Mouse (Mus musculus) liver, adult (tissue): ENCODE data around the gene Ip6k1.
A peak's percentile ranks its signal among the peaks of the same experiment; 100 is the strongest.

Experiments
- GATA4 ChIP-seq: IDR thresholded peaks from 2 replicates; pipeline ENCODE4 v1.6.1; 2014; ENCODE audit warnings: mild to moderate bottlenecking, low read length; ENCODE audit not compliant: insufficient replicate concordance

Ip6k1 gene

DNA sequence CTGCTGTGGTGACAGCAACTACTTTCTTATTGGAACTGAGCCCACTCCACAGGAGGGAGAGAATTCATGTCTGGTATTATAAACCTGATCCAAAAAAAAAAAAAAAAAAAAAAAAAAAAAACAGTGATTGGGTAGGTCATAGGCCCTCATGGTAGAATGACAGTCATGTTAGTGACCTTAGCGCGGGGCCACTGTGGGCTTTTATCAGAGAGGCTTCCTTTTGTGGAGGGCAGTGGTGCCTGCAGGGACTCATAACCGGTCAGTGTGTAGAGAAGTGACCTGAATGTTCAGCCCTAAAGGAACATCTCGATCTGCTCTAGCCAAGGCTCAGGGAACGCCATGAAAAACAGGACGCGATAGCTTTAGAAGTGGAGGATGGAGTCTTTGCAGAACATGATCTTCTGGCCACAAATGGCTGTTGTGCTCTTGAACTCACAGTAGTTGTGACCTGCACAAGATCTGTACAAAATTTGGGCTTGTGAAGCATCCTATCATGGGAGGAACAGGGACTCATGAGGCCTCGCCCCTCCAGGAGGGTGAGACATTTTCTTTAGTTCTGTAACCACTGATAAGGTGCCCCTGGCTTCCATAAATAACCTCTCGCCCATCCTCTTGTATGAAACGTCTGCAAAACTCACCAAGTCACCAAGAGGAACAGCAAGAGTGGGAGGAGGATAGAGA is 27.7 kb upstream of the Ip6k1 start:
- peak; percentile 77; the same call in 1 of the 2 replicates for TF ChIP-seq GATA4

- peak; percentile 97 for TF ChIP-seq GATA4
These were observed 26.6 kb upstream of the Ip6k1 start, which contains the start of gene Uba7 for GRCm38 (mm10) chr9:107975399-107976386. Gene Uba7, plus strand, starts transcription at chr9:107975505.

DNA sequence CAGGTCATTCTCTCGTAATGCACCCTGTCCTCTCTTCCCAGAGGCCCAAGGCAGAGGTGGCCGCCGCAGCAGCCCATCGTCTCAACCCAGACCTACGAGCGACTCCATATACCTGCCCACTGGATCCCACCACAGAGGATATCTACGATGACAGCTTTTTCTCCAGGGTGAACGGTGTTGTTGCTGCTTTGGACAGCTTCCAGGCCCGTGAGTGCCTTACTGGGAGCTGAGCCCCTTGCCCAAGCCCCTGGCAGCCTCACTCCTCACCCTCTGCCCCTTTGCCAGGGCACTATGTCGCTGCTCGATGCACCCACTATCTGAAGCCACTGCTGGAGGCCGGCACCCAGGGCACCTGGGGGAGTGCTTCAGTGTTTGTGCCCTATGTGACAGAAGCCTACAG is 23.5 kb upstream of the Ip6k1 start:
- no peak for TF ChIP-seq GATA4

DNA sequence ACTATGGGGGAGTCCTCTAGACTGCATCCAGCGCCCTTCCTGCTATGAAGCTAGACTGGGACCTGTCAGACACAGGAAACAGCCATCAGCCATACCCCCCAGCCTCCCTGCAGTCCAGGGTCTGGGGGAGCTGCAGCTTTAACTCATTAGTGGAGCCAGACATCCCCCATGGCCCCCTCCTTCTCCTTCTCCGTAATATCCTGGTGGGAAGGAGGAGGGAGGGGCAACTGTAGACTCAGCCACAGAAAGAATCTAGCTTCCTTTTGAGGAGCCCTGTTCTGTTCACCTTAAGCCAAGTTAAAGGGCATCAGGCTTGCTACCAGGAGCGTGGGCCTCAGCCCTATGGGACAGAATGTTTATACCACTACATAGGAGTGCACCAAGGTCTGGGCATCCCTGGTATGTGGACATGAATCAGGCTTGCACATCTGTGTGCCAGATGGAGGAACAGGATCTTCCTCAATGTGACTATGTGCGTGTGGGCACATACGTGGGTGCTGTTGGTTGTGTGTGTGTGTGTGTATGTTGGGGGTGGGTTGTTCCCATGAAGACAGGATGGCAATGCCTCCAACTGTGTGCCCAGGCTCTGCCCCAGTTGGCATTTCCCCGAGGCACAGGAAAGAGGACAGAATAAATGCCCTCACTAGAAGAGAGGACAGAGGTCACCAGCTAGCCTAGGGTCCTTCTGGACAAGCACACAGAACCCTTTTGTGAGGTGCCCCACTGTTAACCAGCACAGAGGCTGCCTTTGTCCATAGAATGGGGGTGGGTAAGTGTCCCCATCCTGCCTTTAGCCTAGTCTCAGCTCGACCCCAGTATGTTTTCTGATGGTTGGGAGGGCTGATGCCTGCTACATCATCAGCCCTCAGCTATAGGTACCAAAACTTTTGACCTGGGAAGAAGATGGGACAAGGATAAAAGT is 20.4 kb upstream of the Ip6k1 start:
- TF ChIP-seq GATA4, result no peak

DNA sequence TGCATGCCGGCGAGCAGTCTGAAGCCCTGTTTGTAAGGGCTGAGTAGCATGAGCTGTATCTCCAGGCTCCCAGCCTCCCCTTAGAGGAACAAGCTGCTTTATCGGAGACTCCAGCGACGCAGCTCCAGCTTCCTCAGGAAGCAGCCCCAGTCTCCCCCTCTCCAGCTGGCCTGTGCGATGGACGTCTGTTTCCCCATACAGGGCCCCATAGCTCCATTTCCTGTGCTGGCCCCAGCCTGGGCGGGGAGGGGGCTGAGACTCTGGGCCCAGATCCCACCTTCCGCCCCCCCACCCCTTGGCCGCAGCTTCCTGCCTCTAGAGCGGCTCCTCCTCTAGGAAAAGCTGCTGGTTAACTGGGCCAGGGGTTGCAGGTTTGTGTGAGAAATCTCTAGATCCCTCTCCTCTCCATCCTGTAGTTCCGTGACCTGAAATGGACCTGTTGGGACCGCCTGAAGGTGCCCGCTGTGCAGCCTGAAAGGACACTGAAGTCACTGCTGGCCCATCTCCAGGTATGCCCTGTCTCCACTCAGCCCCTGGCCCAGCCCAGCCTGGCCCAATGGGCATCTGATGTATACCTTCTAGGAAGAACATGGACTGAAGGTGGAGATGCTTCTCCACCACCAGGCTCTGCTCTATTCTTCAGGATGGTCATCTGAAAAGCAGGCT is 19.5 kb upstream of the Ip6k1 start, which contains the start of gene Gm20661:
Gm20661 (plus strand) TSS at position 378 of the 666 bp plus-strand sequence.
- TF ChIP-seq GATA4, result peak; percentile 93; the same call in 1 of the 2 replicates

GRCm38 (mm10) chr9:107983421-107983890 is 18.8 kb upstream of the Ip6k1 start:
- no peak for TF ChIP-seq GATA4

DNA sequence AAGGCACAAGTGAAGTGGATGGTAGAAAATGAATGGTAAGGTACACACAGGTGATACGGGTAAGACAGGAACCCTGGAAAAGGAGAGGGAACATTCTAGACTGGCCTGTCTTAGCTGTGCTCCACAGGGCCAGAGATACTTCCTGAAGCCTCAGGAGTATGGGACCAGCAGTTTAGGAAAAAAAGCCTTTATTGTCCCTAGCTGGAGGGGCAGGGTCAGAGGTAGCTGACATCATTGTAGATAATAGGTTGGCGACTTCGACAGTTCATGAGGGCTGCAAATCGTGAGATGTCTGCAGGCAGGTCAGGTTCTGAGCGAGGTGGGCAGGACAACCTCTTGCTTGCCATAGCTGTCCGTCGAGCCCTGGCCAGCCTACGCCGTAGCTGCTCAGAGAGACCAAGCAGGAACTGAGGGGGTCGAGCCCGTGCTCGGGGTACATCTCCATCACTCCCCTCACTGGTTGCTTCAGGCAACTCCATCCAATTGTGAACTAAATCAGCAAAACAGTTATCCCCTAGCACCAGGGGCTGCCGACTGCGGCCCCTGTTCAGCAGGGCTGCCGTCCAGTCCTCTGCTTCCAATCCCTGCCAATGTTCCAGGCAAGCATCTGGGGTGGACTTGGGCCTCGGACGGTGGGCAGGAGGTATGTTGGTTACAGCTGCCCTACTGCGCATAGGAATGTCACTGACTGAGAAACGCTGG is 18.1 kb upstream of the Ip6k1 start:
- no peak for TF ChIP-seq GATA4

- no peak for TF ChIP-seq GATA4
These were observed 17.6 kb upstream of the Ip6k1 start for GRCm38 (mm10) chr9:107984754-107985055.

DNA sequence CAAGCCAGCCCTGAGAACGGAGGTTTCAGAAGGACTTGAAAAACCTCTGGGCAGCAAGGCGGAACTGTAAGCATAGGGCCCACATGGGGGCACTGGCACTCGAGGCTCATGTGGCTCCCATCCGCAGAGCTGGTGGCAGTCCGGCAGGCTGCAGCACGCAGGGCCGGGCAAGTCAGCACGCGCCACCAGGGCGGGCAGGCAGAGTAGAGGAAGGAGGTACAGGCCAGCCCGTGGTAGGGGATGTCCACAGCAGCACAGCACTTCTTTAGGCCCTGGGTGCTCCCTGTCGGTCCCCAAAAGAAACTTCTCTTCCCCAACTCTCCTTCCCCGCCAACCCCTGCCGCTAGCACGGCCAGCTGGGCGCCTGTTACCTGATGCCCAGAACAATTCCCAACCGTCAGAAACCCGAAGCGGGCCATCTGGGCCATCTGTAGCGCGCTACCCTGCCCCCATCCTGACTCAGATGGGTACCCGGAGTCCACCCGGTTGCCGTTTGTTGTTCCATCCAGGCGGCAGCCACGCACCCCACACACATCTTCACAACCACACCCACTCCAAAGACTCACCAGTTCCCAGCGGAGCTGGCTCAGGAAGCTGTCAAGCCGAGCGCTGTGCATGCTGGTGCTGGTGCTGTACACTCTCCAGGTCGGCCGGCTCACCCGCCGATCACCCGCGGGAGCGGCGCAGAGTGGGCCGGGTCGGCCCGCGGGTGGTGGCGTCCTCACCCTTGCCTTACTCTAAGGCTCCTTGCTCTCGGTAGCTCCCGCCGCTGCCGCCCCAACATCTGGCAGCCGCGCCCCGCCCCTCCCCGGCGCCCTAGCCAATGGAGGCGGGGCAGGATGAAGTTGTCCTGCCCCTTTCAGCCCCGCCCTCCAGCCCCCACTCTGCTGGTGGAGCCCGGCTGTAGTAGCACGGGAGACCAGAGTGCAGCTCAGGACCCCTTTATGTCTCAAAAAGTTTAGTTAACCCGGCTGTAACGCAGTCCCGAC is 16.9 kb upstream of the Ip6k1 start, which contains the start of gene Inka1:
Inka1 (minus strand) TSS at position 749 of the 989 bp plus-strand sequence.
- TF ChIP-seq GATA4, result no peak

DNA sequence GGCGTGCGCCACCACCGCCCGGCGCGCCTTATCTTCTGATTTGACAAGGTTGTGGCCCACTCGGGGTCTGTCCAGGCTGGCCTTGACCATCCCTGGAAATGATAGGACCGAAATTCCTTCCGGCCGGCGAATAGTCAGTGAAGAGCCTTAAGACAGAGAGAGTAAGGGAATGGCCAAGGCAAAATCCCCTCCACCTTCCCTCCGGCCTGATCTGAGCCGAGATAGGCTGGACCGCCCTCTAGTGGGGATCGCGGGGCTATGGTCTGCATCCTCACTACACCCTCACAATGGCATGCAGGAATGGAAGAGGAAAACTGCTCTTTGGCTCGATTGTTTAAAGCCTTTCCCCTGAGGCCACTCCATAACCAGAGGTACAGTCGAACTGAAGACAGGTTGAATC is 15.9 kb upstream of the Ip6k1 start:
- TF ChIP-seq GATA4, result peak; percentile 85; the same call in 1 of the 2 replicates

DNA sequence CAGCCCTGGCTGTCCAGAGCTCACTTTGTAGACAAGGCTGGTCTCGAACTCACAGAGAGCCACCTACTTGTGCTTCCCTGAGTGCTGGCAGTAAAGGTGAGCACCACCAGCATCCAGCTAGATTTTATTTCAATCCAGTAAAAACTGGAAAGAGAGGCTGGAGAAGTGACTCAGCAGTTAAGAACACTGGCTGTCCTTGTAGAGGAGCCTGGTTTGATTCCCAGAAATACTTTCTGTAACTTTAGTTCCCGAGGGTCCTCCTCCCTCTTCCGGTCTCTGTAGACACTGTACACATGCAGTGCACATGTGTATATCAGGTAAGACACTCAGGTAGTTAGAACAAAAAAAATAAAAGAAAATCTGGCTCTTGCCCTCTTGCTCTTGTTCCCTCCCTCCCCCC is 14.4 kb upstream of the Ip6k1 start:
- no peak for TF ChIP-seq GATA4

GRCm38 (mm10) chr9:107992197-107992596 is 10.1 kb upstream of the Ip6k1 start, which contains the start of gene Cdhr4:
Gene Cdhr4, plus strand, starts transcription at chr9:107992497.
- TF ChIP-seq GATA4, result no peak
